Mouse (Mus musculus): ENCODE results near the gene Chd5.

Gene Chd5

GRCm38 (mm10) chr4:152318517-152319234 is 19.8 kb upstream of the Chd5 start, which contains the start of gene Rnf207:
Rnf207 (minus strand) TSS chr4:152318993.
- DNase-seq: peak; percentile 56

- DNase-seq: no peak
Measured at GRCm38 (mm10) chr4:152321464-152321863, 17.0 kb upstream of the Chd5 start.

- DNase-seq: no peak
Measured at GRCm38 (mm10) chr4:152324641-152325562, 13.5 kb upstream of the Chd5 start.

- peak; percentile 94 for DNase-seq
Measured at GRCm38 (mm10) chr4:152325574-152326411, 12.7 kb upstream of the Chd5 start, which contains the start of gene Rpl22. Rpl22 (plus strand) TSS chr4:152325742.

- no peak for DNase-seq
Measured at GRCm38 (mm10) chr4:152326543-152326942, 11.9 kb upstream of the Chd5 start.

GRCm38 (mm10) chr4:152328691-152329090 is 9.8 kb upstream of the Chd5 start:
- DNase-seq: peak; percentile 67

GRCm38 (mm10) chr4:152332952-152333351 is 5.5 kb upstream of the Chd5 start:
- DNase-seq: peak; percentile 67

- no peak for DNase-seq
Measured at GRCm38 (mm10) chr4:152333587-152333986, 4.9 kb upstream of the Chd5 start.

- DNase-seq: no peak
Measured at GRCm38 (mm10) chr4:152337772-152338171, 679 bp upstream of the Chd5 start.

- DNase-seq: no peak
Measured at GRCm38 (mm10) chr4:152339293-152339790, 891 bp downstream of the Chd5 start.

GRCm38 (mm10) chr4:152340584-152341284 is 2.3 kb downstream of the Chd5 start:
- peak; percentile 65 for DNase-seq

GRCm38 (mm10) chr4:152343296-152343695 is 4.8 kb downstream of the Chd5 start:
- peak; percentile 25 for DNase-seq

GRCm38 (mm10) chr4:152344651-152345050 is 6.2 kb downstream of the Chd5 start:
- no peak for DNase-seq

- peak; percentile 63 for DNase-seq
Measured at GRCm38 (mm10) chr4:152345120-152345889, 6.9 kb downstream of the Chd5 start.

GRCm38 (mm10) chr4:152349837-152350381 is 11.5 kb downstream of the Chd5 start:
- DNase-seq: no peak

- DNase-seq: no peak
Measured at GRCm38 (mm10) chr4:152350722-152351421, 12.4 kb downstream of the Chd5 start.

GRCm38 (mm10) chr4:152351422-152352305 is 13.2 kb downstream of the Chd5 start:
- no peak for DNase-seq

GRCm38 (mm10) chr4:152353886-152354637 is 15.6 kb downstream of the Chd5 start:
- no peak for DNase-seq

Measured in liver (tissue).